Mouse (Mus musculus): ENCODE measurements around the gene Stac. TPM values are rescaled to one million over a fixed set of nuclear protein-coding genes. Genes with fewer than 3 reads are reported as not detected.
A peak's percentile ranks its signal among the peaks of the same experiment; 100 is the strongest.

The Stac gene
- 1 to 10 TPM in 1 of 2 experiments, under 1 TPM in 1; 0.81 to 1.9 TPM for total RNA-seq (2021)

DNA sequence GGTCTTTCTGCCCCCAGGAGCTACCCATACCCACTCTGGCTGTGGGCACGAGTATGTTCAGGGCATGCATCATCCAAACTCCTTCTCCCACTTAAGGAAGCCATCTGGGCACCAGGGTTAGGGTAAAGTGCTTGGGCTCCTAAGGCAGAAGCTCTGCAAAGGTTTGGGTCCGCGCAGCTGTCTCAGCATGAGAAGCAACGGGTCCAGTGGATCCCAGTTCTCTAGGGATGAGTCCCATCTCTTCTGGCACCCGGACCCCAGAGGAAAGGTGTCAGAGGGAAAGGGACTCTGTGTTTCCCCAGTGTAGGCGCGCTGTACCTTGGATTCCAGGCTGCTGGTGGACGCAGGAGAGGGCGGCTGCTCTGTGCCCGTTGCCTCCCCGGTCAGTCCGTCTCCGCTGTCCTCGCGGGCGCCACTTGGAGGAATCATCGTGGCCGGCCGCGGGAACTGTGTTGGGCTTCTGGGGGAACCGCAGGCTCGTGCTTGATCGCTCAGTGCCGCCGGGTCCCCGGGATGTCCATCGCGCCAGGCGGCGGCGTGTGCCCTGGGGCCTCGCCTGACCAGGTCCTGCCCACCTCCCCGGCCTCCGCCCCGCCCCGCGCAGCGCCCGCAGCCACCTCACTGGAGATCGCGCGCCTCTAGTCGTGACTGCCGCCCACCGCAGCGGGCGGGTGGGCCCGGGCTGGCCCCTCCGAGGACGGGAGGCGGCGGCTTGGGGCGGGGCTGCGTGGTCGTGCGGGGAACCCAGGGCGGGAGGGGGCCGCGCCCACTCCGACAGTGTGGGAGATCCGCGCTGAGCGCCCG is at the start of gene Stac:
Gene Stac, minus strand, starts transcription at position 669 of the 804 bp plus-strand sequence.
- DNase-seq (ENCODE audit: low spot score in 2 of 2) = peak in 1 of 2 experiments; percentile 8
- intact Hi-C loops (cut with DNase I) = loop anchor here (10.0 kb wide), 2 partner anchors 145 to 225 kb away; no protein-coding TSS in a partner anchor

DNA sequence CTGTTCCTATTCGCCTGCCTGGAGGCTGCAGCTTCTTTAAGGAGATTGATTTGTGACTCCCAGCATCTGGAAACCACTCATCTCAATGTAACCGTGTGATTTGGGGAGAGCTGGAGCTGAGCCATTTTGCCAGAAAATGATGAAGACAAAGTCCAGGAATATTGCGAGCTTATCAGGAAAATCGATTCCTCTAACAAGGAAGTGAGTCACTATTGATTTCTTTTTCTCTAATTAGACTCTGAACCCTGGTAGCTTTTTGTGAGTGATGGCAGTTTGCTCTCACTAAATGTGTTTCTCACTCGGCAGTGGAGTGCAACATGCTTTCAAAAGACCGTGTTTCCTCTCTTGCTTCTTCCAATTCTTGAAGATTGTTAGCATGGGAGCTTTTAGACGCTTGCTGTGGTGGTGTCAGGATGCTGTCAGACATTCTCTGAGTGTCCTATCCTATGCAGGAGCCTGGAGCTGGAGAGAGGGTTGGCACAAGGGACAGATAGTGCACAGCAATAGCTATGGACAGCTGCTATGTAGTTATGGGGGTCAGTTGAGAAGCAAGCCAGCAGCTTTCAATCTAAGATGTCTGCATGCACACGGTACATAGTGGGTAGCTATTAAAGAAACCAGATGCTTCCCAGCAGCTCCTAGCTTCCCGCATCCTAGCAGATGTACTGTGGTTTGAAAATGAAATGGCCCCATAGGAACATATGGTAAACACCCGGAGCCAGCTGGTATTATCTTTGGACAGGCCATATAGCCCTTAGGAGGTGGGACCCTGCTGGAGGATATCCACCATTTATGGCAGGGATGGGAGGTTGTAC is 49.5 kb upstream of the Stac start:
- DNase-seq (ENCODE audit: low spot score in 2 of 2) = no peak
- intact Hi-C loops (cut with DNase I) = no loop called here

- no peak for DNase-seq (ENCODE audit: low spot score in 2 of 2)
- intact Hi-C loops (cut with DNase I) = no loop called here
Measured at GRCm38 (mm10) chr9:111739026-111739425, 48.9 kb upstream of the Stac start.

- DNase-seq (ENCODE audit: low spot score in 2 of 2) = no peak
- intact Hi-C loops (cut with DNase I) = no loop called here
Measured at GRCm38 (mm10) chr9:111737796-111738195, 47.6 kb upstream of the Stac start.

DNA sequence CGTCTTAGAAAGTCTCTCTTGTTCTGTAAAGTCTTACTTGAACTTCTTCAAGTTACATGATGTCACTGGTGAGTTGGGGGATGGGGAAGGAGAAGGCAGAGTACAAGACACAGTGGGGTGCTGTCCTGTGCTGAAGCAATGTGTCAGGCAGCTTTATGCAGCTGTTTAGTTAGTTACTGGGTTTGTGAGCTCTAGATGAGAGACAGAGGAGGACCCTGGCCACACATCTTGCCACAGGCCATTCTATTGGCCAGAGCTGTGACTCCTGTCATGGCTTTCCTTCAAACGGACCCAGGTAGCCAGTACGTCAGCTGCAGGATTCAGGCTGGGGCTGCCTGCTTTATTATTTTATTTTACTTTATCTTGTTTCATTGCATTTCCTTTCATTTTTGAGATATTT is 45.8 kb upstream of the Stac start:
- DNase-seq (ENCODE audit: low spot score in 2 of 2) = no peak
- intact Hi-C loops (cut with DNase I) = no loop called here

DNA sequence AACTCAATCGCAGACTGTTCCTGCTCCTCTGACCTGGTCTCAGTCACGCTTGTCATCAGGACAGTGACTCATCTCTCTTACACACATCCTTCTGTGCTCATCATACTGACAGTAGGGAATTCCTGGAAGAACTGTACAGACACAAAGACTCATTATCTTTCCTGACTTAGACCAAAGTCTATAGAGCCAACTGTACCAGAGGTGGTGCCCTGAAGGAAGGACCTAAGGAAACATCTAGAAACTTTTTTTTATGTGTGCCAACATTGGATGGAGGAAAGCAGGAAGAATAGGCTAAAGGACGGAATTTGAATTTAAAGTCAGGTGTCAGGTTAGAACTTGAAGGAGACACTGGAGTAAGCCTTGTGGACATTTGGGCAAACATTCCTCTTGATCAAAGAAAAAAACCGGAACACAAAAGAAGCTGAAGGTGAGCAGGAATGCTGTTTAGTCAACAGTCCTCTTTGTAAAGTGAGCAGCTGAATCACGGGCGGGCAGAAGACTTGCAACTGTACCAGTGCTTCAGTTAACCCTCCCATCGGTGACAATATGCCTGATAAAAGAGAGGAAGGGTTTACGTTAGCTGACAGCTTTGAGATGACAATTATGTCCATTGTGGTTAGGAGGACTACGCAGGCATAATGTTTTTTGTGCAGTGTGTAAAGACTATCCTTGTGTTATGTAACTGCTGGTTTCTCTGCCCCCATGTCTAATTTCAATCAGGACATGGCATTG is 42.0 kb upstream of the Stac start:
- no peak for DNase-seq (ENCODE audit: low spot score in 2 of 2)
- intact Hi-C loops (cut with DNase I) = no loop called here

GRCm38 (mm10) chr9:111724981-111725593 is 34.9 kb upstream of the Stac start:
- intact Hi-C loops (cut with DNase I) = no loop called here
- DNase-seq (ENCODE audit: low spot score in 2 of 2) = no peak

GRCm38 (mm10) chr9:111714457-111714856 is 24.3 kb upstream of the Stac start:
- intact Hi-C loops (cut with DNase I) = no loop called here
- no peak for DNase-seq (ENCODE audit: low spot score in 2 of 2)

DNA sequence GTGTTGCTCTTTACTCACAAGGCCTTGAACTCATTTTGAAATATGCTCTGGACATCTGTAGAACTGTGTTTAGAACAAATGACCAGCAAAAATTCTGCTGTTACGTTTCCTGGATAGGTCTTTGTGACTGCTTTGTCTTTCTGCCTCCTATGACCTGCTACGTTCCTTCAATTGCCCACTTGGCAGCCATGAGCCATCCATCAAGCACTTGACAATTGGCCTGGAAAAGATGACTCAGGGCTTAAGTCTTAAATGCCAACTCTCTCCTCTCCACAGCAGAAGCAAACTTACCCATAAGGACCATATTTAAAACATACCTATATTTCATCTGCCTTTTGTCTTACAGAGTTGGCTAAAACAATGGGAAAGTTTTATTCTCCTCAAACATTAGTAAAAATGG is 10.0 kb upstream of the Stac start:
- DNase-seq (ENCODE audit: low spot score in 2 of 2) = no peak
- intact Hi-C loops (cut with DNase I) = no loop called here

GRCm38 (mm10) chr9:111690484-111690855 is 322 bp upstream of the Stac start:
- intact Hi-C loops (cut with DNase I) = no loop called here
- DNase-seq (ENCODE audit: low spot score in 2 of 2) = no peak

DNA sequence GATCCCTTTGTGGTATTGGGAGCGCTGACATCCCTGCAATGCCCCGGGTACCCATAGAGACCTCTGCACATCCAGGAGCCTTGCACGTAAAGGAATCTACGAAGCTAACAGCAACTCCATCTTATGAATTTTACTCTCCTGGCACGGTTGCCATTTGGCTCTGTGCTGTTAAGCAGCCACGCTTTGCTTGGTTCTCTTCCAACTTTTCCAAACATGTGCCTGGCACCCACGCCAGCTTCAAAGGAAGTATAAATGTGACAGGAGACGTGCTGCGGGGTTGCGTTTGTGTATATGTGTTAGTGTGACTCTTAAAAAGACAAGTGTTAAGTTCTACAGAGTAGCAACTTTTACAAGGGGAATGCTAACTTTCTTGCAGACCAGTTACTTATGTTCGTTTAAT is 1.0 kb downstream of the Stac start:
- DNase-seq (ENCODE audit: low spot score in 2 of 2) = peak; percentile 50 to 51
- intact Hi-C loops (cut with DNase I) = loop anchor here (10.0 kb wide), 2 partner anchors 146 to 226 kb away; no protein-coding TSS in a partner anchor

GRCm38 (mm10) chr9:111684170-111684569 is 6.0 kb downstream of the Stac start:
- intact Hi-C loops (cut with DNase I) = loop anchor here (10.0 kb wide), 2 partner anchors 151 to 231 kb away; no protein-coding TSS in a partner anchor
- DNase-seq (ENCODE audit: low spot score in 2 of 2) = no peak

GRCm38 (mm10) chr9:111679516-111679915 is 10.6 kb downstream of the Stac start:
- intact Hi-C loops (cut with DNase I) = no loop called here
- no peak for DNase-seq (ENCODE audit: low spot score in 2 of 2)

DNA sequence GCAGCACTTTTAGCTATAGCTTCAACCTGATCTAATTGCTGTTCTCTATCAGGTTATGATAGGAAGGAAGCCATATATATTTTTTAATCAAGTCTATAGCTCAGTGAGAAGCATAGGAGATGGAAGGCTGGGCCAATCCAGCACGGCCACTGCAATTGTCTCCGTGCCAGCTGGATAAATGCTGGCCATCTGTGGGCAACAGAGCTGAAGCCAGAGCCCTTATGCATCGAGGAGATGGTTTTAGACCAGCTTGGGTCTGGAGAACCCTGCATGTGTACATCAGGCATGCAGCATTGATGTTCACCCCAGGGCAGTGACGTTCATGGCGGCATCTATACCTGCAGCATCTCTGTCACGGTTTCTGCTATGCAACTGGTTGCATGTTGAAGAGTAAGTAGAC is 20.3 kb downstream of the Stac start:
- DNase-seq (ENCODE audit: low spot score in 2 of 2) = no peak
- intact Hi-C loops (cut with DNase I) = no loop called here

GRCm38 (mm10) chr9:111655066-111655465 is 35.1 kb downstream of the Stac start:
- intact Hi-C loops (cut with DNase I) = no loop called here

DNA sequence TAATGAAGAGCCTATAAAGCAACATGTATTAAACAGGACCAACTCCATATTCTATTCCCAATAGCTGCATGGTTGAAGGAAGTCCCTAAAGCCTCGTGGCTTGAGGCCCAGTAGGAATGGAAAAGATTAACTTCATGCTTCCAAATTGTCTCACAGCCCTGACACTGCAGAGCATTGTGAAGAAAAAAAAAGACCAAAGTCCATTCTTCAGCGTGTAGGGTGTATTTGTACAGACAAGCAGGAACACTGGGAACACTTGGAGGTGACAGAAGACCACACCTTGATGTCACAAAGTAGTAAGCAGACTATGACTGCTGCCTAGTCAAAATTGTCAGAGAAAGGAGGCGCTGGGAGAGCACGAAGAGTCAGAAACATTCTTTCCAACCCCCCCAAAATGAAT is 45.9 kb downstream of the Stac start:
- DNase-seq (ENCODE audit: low spot score in 2 of 2) = no peak
- intact Hi-C loops (cut with DNase I) = no loop called here

More at GRCm38 (mm10) chr9:111655066-111655465, 35.1 kb downstream of the Stac start:
- no peak for DNase-seq (ENCODE audit: low spot score in 2 of 2)

GRCm38 (mm10) chr9:111643369-111643768 is 46.8 kb downstream of the Stac start:
- intact Hi-C loops (cut with DNase I) = no loop called here
- no peak for DNase-seq (ENCODE audit: low spot score in 2 of 2)

DNA sequence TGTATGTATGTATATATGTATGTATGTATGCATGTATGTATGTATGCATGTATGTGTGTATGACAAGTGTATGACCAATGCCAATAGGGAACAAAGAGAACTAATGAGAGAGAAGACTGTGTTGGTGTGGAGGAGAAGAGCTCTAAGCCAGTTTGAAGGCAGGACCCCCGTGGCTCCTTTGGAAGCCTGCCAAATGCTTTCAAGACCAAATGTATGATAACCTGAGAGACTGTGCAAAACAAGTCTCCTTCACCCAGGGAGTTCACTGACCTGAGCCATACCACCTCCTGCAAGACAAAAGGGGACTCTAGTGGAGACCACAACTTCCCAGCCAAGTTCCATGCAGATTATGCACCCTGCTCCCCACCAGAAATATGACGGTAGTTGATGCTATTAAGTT is 52.5 kb downstream of the Stac start:
- DNase-seq (ENCODE audit: low spot score in 2 of 2) = no peak
- intact Hi-C loops (cut with DNase I) = no loop called here

- intact Hi-C loops (cut with DNase I) = no loop called here
- no peak for DNase-seq (ENCODE audit: low spot score in 2 of 2)
Measured at GRCm38 (mm10) chr9:111632833-111633232, 57.3 kb downstream of the Stac start.

DNA sequence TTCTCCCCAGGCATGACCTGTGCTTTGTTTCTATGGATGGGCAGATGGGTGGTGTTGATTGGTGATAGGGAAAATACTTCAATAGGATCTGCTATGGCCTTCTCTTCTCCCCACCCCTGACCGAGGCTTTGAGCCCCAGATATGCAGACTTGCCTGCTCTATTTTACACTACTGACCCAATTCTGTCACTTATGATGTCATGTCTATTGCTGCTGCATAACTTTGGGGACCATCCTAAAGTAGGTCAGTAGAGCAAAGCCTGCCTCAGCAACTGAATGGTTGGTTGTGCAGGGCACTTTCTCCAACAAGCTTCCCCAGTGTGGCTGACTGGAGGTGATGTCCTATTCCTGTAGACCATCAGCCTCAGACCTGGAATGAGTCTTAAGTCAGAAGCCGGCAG is 69.0 kb downstream of the Stac start:
- intact Hi-C loops (cut with DNase I) = no loop called here
- DNase-seq (ENCODE audit: low spot score in 2 of 2) = no peak
